19 mouse cellular contexts compared by ENCODE assay signal in the genomic region with DNA sequence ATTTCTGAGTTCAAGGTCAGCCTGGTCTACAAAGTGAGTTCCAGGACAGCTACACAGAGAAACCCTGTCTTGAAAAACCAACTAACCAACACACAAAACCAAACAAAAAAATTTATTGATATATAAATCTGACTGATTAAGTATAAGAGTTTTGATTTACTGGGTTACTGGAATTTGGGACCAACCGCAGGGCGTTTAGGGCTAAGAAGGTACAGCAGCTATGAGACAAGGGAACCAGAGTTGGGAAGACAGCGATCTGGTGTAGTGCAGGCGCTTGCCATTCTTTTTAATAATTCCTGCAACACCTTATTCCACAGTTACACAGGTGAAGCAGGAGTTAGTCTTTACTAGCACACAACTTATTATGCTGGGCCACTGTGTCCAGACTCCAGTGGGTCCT. TPM values are rescaled to one million over a fixed set of nuclear protein-coding genes. Genes with fewer than 3 reads are reported as not detected.
"Had no signal": no experiment of that assay in that cellular context is flagged by ENCODE, and none has a peak within 500 bp of the region (broad histone marks: within the 10 kb centered on the region; RNA-seq: fewer than 3 reads in every experiment).

No protein-coding gene starts in this region.

RNA-seq across cellular contexts. Expression of gene Smok2a, which starts 19.4 kb away (rescaled TPM):
- polyA plus RNA-seq: cortical plate, adult 2 months; embryonic facial prominence, embryonic 10.5 days; embryonic facial prominence, embryonic 11.5 days; embryonic facial prominence, embryonic 12.5 days; embryonic facial prominence, embryonic 13.5 days; embryonic facial prominence, embryonic 14.5 days; embryonic facial prominence, embryonic 15.5 days; erythroblast, embryonic 14.5 days; forebrain, embryonic 10.5 days; forebrain, embryonic 11.5 days; forebrain, embryonic 12.5 days; forebrain, embryonic 13.5 days; forebrain, embryonic 14.5 days; forebrain, embryonic 15.5 days; forebrain, embryonic 16.5 days; forebrain, postnatal 0 days; frontal cortex, adult 2 months; gonadal fat pad, adult 2 months; heart, adult 2 months had no signal

RNA-seq across cellular contexts. Expression of gene Smok2b, which starts 28.5 kb away (rescaled TPM):
- polyA plus RNA-seq: cortical plate, adult 2 months; embryonic facial prominence, embryonic 10.5 days; embryonic facial prominence, embryonic 11.5 days; embryonic facial prominence, embryonic 12.5 days; embryonic facial prominence, embryonic 13.5 days; embryonic facial prominence, embryonic 14.5 days; embryonic facial prominence, embryonic 15.5 days; erythroblast, embryonic 14.5 days; forebrain, embryonic 10.5 days; forebrain, embryonic 11.5 days; forebrain, embryonic 12.5 days; forebrain, embryonic 13.5 days; forebrain, embryonic 14.5 days; forebrain, embryonic 15.5 days; forebrain, embryonic 16.5 days; forebrain, postnatal 0 days; frontal cortex, adult 2 months; gonadal fat pad, adult 2 months; heart, adult 2 months had no signal
